Mouse (Mus musculus): Measurements from ENCODE around the gene Slc10a4.

GRCm38 (mm10) chr5:72960096-72960495 is 46.6 kb upstream of the Slc10a4 start:
- no peak for TF ChIP-seq CTCF (IDR thresholded peaks at IDR 0.05; ENCODE audit: insufficient read depth, low read depth, low read length)
- no peak for TF ChIP-seq POLR2A (IDR thresholded peaks at IDR 0.05; ENCODE audit: insufficient read depth, low read depth, low read length)

Data from olfactory bulb, adult 2 months (tissue).